14 mouse cellular contexts compared by ENCODE assay signal in genomic region chr13:16676873-16677272, GRCm38 (mm10).
"Had no signal": no experiment of that assay in that cellular context is flagged by ENCODE, and none has a peak within 500 bp of the region (broad histone marks: within the 10 kb centered on the region; RNA-seq: fewer than 3 reads in every experiment).

No protein-coding gene starts in this region.

- H3K9ac ChIP-seq: lung, embryonic 14.5 days; midbrain, embryonic 13.5 days; midbrain, embryonic 15.5 days; neural tube, embryonic 12.5 days; stomach, embryonic 15.5 days had no signal

- H3K27ac ChIP-seq: midbrain, embryonic 13.5 days; midbrain, embryonic 15.5 days; neural tube, embryonic 12.5 days; stomach, embryonic 15.5 days; stomach, postnatal 0 days had no signal

- H3K36me3 ChIP-seq: midbrain, embryonic 13.5 days; midbrain, embryonic 15.5 days; neural tube, embryonic 12.5 days; stomach, embryonic 15.5 days had no signal

- H3K4me2 ChIP-seq: lung, embryonic 14.5 days; midbrain, embryonic 11.5 days; midbrain, embryonic 13.5 days; midbrain, embryonic 15.5 days; neural tube, embryonic 12.5 days; stomach, embryonic 15.5 days had no signal

- H3K27me3 ChIP-seq: megakaryocyte, embryonic 14.5 days; midbrain, embryonic 13.5 days; midbrain, embryonic 15.5 days; neural tube, embryonic 12.5 days; stomach, embryonic 15.5 days had no signal

- H3K4me1 ChIP-seq: megakaryocyte, embryonic 14.5 days; midbrain, embryonic 13.5 days; midbrain, embryonic 15.5 days; neural tube, embryonic 12.5 days; stomach, embryonic 15.5 days had no signal

- DNase-seq: lung, adult 18-20 months; lung, embryonic 14.5 days; lung, postnatal 10 days; lung, postnatal 4 days; right cerebral cortex, postnatal 14 days; thymus, postnatal 25 days; thymus, postnatal 4 days had no signal

- H3K4me3 ChIP-seq: megakaryocyte, embryonic 14.5 days; midbrain, embryonic 13.5 days; midbrain, embryonic 15.5 days; neural tube, embryonic 12.5 days; stomach, embryonic 15.5 days had no signal

- H3K9me3 ChIP-seq: megakaryocyte, embryonic 14.5 days; midbrain, embryonic 13.5 days; midbrain, embryonic 15.5 days; neural tube, embryonic 12.5 days; stomach, embryonic 15.5 days had no signal

- ATAC-seq: midbrain, embryonic 13.5 days; midbrain, embryonic 15.5 days had no signal
